Mouse (Mus musculus) kidney, postnatal 0 days (tissue): Measurements from ENCODE around the gene Smtnl2. TPM values are rescaled to one million over a fixed set of nuclear protein-coding genes. Genes with fewer than 3 reads are reported as not detected.

ENCODE experiments used
- ATAC-seq: fragments of 200-750 bp; cut with Nextera tagmentation; replicated peaks from 2 replicates; pipeline ENCODE4 v1.8.0; 2017; ENCODE audit warnings: low read depth, moderate number of reproducible peaks, moderate TSS enrichment, moderate library complexity; ENCODE audit not compliant: low FRiP score
- DNase-seq: peaks from one replicate; pipeline ENCODE4 v3.0.0-alpha.2; 2016; ENCODE audit warnings: low spot score
- H3K27ac ChIP-seq: fragments of 300-500 bp; sonication (generic); 2 replicates; pipeline ENCODE4 v1.5.1; 2014; ENCODE audit warnings: mild to moderate bottlenecking
- H3K27me3 ChIP-seq: fragments of 300-500 bp; sonication (generic); 2 replicates; pipeline ENCODE4 v1.6.1; 2014; ENCODE audit warnings: low read length, mixed read lengths; ENCODE audit not compliant: insufficient read depth
- H3K36me3 ChIP-seq: fragments of 300-500 bp; sonication (generic); 2 replicates; pipeline ENCODE4 v1.6.1; 2014; ENCODE audit warnings: low read length, mixed read lengths; ENCODE audit not compliant: insufficient read depth
- H3K4me1 ChIP-seq: fragments of 300-500 bp; sonication (generic); replicated peaks from 2 replicates; pipeline ENCODE4 v1.6.1; 2014; ENCODE audit warnings: antibody characterized with exemption, low read length, mixed read lengths; ENCODE audit not compliant: insufficient read depth
- H3K4me2 ChIP-seq: fragments of 300-500 bp; sonication (generic); 2 replicates; pipeline ENCODE4 v1.6.1; 2014; ENCODE audit warnings: mild to moderate bottlenecking, low read length, moderate library complexity, mixed read lengths
- H3K4me3 ChIP-seq: fragments of 300-500 bp; sonication (generic); replicated peaks from 2 replicates; pipeline ENCODE4 v1.5.1; 2014; ENCODE audit warnings: low read depth, low read length
- H3K9ac ChIP-seq: fragments of 300-500 bp; sonication (generic); 2 replicates; pipeline ENCODE4 v1.6.1; 2014; ENCODE audit warnings: low read depth, low read length
- H3K9me3 ChIP-seq: fragments of 300-500 bp; sonication (generic); replicated peaks from 2 replicates; pipeline ENCODE4 v1.6.1; 2016; ENCODE audit warnings: low read length, inconsistent platforms, mixed read lengths
- CTCF ChIP-seq: IDR thresholded peaks from 2 replicates; pipeline ENCODE4 v1.5.1; 2016; ENCODE audit warnings: antibody characterized with exemption, low read depth, mild to moderate bottlenecking, moderate library complexity
- WGBS: fragments of 180-500 bp; shearing (Covaris S2); extraction: QIAGEN DNeasy Blood & Tissue Kit; methylation state at CpG from one replicate; pipeline ENCODE4 v1.1.7; 2014; 5-methylcytosine and 5-hydroxymethylcytosine counted together
- polyA plus RNA-seq: library from polyadenylated mRNA; unstranded; fragments of >200 nt; fragmentation: Nextera tagmentation; extraction: Ambion mirVana; gene quantifications from 2 replicates; pipeline ENCODE4 v1.2.1, GENCODE M21; 2015

Gene Smtnl2
- polyA plus RNA-seq, 1 experiment from 2014 or later, result 112 TPM

DNA sequence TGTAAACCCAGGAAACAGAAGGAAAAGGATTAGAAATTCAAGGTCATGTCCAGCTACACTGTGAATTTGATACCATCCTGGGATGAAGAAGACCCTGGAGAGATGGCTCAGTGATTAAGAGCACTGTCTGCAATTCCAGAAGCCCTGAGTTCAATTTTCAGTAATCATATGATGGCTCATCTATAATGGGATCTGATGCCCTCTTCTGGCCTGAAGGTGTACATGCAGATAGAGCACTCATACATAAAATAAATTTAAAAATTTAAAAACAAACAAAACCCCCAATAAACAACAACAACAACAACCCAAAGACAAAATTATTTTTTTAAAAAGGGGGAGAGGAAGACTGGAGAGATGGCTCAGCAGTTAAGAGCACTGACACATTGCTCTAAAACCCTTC is 15.4 kb upstream of the Smtnl2 start:
- Histone ChIP-seq H3K27me3 (no peaks in the 10 kb centered on the region), H3K4me2 (no peak overlapping the region), H3K9ac (no peak overlapping the region), H3K36me3 (no peaks in the 10 kb centered on the region), H3K9me3 (no peaks in the 10 kb centered on the region), H3K4me1 (no peaks in the 10 kb centered on the region), H3K4me3 (no peak overlapping the region), H3K27ac (no peak overlapping the region)
- no peak for DNase-seq
- no peak for ATAC-seq
- peak; percentile 63 for TF ChIP-seq CTCF

- ATAC-seq, result no peak
Observed at GRCm38 (mm10) chr11:72425201-72425600, 13.7 kb upstream of the Smtnl2 start.

DNA sequence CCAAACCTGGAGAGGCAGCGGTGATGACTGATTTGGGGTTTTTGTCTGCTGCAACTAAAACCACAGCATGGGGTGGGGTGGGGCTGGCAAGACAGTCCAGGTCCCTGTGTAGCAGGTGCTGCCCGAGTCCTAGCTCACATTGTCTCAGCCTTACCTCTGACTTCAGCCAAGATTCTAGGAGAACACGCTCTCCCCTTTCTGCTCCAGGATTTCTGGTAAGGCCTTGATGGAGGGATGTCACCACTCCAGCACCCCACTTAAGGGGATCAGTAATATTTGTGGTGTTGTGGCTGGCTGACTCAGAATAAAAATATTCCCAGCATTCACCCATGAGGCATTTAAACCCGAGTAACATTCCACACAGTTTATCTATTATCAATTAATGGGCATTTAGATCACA is 12.2 kb upstream of the Smtnl2 start:
- no peak overlapping the region for H3K9ac ChIP-seq
- H3K27me3 ChIP-seq, result no peaks in the 10 kb centered on the region
- ATAC-seq, result no peak
- H3K36me3 ChIP-seq, result no peaks in the 10 kb centered on the region
- H3K27ac ChIP-seq, result no peak overlapping the region
- no peak for DNase-seq
- H3K4me1 ChIP-seq, result no peaks in the 10 kb centered on the region
- H3K4me3 ChIP-seq, result no peak overlapping the region
- H3K4me2 ChIP-seq, result no peak overlapping the region
- WGBS, result 79% methylated on average over 4 of the region's 4 CpGs
- no peak for TF ChIP-seq CTCF
- no peaks in the 10 kb centered on the region for H3K9me3 ChIP-seq

More at GRCm38 (mm10) chr11:72425201-72425600, 13.7 kb upstream of the Smtnl2 start:
- no peaks in the 10 kb centered on the region for H3K9me3 ChIP-seq
- no peak overlapping the region for H3K4me3 ChIP-seq
- no peaks in the 10 kb centered on the region for H3K36me3 ChIP-seq
- H3K27ac ChIP-seq, result no peak overlapping the region
- H3K4me2 ChIP-seq, result no peak overlapping the region
- TF ChIP-seq CTCF, result no peak
- DNase-seq, result no peak
- H3K9ac ChIP-seq, result no peak overlapping the region
- no peaks in the 10 kb centered on the region for H3K27me3 ChIP-seq
- no peaks in the 10 kb centered on the region for H3K4me1 ChIP-seq

DNA sequence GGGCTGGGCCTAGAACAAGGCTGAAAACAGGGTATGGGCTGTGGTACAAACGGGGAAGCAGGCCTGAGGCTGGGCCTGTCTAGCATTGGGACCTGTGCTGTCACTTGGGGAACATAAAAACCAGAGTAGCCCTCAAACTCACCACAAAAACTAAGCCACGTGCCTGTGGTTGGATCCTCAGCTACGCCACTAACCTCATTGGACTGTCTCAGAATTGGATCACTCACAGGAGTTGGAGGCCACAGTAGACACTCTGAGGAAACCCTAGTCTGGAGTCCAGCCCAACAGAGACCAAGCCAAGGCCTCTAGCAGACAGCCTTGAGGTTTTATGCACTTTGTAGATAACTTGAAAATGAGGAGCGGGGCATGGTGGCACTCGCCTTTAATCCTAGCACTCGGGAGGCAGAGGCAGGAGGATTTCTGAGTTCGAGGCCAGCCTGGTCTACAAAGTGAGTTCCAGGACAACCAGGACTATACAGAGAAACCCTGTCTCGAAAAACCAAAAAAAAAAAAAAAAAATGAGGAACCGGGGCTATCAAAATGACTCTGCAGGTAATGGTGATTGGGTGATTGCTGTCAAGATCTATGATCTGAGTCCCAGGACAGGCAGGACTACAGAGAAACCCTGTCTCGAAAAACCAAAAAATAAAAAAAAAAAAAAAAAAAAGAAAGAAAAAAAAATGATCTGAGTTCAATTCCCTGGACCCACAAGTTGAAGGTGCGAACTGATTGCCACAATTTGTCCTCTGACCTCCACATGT is 10.2 kb upstream of the Smtnl2 start:
- TF ChIP-seq CTCF, result no peak
- no peaks in the 10 kb centered on the region for H3K36me3 ChIP-seq
- no peaks in the 10 kb centered on the region for H3K27me3 ChIP-seq
- H3K4me3 ChIP-seq, result no peak overlapping the region
- ATAC-seq, result no peak
- no peak for DNase-seq
- 0 out of 2 replicates have a peak, but pooled peaks cover 8% of the 10 kb centered on the region for H3K4me1 ChIP-seq
- WGBS, result 88% methylated on average over 11 of the region's 11 CpGs
- H3K4me2 ChIP-seq, result no peak overlapping the region
- H3K9ac ChIP-seq, result no peak overlapping the region
- no peak overlapping the region for H3K27ac ChIP-seq
- no peaks in the 10 kb centered on the region for H3K9me3 ChIP-seq

DNA sequence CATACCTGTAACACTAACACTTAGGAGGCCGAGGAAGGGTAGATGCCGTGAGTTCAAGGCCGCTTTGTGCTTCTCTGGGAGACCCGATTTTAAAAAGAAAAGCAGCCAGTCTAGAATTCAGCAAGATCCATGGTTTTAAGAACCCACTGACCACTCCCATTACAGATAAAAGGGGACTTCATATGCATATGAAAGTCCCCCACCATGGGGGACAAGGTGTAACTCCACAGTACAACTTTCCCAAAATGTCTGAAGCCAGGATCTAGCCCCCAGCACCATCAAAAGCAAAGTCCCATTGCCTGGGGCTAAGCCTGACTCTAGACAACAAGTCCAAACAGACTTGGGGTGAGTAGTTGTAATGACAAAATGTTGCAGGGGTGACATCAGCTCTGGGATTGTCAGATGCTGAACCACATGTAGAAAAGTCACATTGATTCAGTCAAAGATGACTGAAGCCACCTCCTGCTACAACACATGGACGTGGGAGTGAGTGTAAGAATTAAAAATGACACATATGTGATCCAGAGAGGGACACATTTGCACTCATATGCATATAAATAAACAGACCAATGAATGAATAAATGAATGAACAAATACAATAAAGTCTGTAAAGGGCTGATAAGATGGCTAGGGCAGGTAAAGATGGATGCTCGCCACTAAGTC is 9.1 kb upstream of the Smtnl2 start:
- Histone ChIP-seq H3K9me3 (no peaks in the 10 kb centered on the region), H3K9ac (no peak overlapping the region), H3K4me3 (no peak overlapping the region), H3K4me1 (0 out of 2 replicates have a peak, but pooled peaks cover 8% of the 10 kb centered on the region), H3K36me3 (no peaks in the 10 kb centered on the region), H3K27me3 (no peaks in the 10 kb centered on the region), H3K27ac (no peak overlapping the region), H3K4me2 (no peak overlapping the region)
- DNase-seq (no peak), ATAC-seq (no peak)
- WGBS, result 85% methylated on average over 6 of the region's 6 CpGs
- no peak for TF ChIP-seq CTCF

DNA sequence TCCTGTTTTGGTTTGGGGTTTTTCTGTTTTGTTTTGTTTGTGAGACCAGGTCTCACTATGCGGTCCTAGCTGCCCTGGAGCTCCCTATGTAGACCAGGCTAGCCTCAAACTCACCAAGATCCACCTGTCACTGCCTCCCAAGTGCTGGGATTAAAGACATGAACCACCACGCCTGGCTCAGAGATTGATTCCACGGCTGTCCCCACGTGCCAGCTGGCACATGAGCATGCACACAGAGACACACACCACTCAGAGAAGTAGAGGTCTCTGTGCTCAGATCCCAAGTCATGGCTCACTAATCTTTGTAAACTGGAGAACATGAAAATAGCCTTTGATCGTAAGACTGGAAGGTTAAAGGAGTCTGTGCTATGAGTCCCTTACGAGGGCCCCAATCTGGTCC is 7.5 kb upstream of the Smtnl2 start:
- H3K27ac ChIP-seq, result no peak overlapping the region
- TF ChIP-seq CTCF, result no peak
- DNase-seq (no peak), ATAC-seq (no peak)
- no peak overlapping the region for H3K4me3 ChIP-seq
- 53% methylated on average over 6 of the region's 6 CpGs for WGBS
- H3K9ac ChIP-seq, result no peak overlapping the region
- no peaks in the 10 kb centered on the region for H3K9me3 ChIP-seq
- H3K4me1 ChIP-seq, result 0 out of 2 replicates have a peak, but pooled peaks cover 8% of the 10 kb centered on the region
- no peak overlapping the region for H3K4me2 ChIP-seq
- H3K27me3 ChIP-seq, result no peaks in the 10 kb centered on the region
- H3K36me3 ChIP-seq, result no peaks in the 10 kb centered on the region
